Mouse (Mus musculus) liver, adult 2 months (tissue): Measurements from ENCODE around the gene Rusc1.

Experiments used
- CTCF ChIP-seq: fragments of 200-500 bp; IDR thresholded peaks from 2 replicates; pipeline ENCODE4 v1.5.1; 2011; ENCODE audit warnings: low read depth, low read length, control low read depth
- POLR2A ChIP-seq: fragments of 200-500 bp; IDR thresholded peaks from 2 replicates; pipeline ENCODE4 v1.6.1; 2011; ENCODE audit warnings: low read length, control low read depth; ENCODE audit not compliant: insufficient read depth; ENCODE audit errors: extremely low read depth

DNA sequence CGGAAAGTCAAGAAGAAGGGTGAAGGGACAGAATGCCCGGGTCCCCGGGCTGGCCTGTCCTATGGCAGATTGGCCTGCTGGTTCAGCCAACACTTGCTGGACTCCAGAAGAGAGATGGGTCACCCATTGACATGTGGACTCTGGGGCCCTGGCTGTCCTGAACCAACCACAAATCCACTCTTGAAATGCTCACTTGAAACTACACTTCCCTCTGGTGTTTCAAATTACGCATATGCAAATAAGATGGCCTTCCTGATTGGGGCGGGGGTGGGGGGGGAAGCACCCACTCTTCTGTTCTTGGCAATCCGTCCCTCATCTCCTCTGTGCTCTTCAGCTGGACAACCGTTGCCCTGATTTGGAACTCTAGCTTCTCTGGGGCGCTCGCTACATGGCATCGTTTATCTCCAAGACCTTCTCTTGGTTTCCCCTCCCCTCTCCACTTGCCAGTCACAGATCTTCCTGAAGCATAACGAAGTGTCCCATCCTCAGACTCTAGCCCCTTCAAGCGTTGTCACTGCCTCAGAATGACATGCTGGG lies 8.4 kb downstream of the Rusc1 start:
- no peak for TF ChIP-seq CTCF
- TF ChIP-seq POLR2A, result no peak
